Mouse (Mus musculus) heart, embryonic 16.5 days (tissue): ENCODE measurements around the gene Gm2663. TPM values are rescaled to one million over a fixed set of nuclear protein-coding genes. Genes with fewer than 3 reads are reported as not detected.
"Not testable (repeated sequence)": the region's sequence is repeated elsewhere in the genome, so short reads cannot be mapped to it uniquely, and the experiment has no call there.

Experiments
- ATAC-seq: fragments of 200-750 bp; cut with Nextera tagmentation; replicated peaks from 2 replicates; pipeline ENCODE4 v1.8.0; 2017; ENCODE audit warnings: moderate number of reproducible peaks; ENCODE audit not compliant: insufficient read depth, low FRiP score; ENCODE audit errors: extremely low read depth
- H3K27ac ChIP-seq: fragments of 300-500 bp; sonication (generic); 2 replicates; pipeline ENCODE4 v1.5.1; 2014; ENCODE audit warnings: mild to moderate bottlenecking, low read length, control low read depth, moderate library complexity
- H3K27me3 ChIP-seq: fragments of 300-500 bp; sonication (generic); 2 replicates; pipeline ENCODE4 v1.6.1; 2014; ENCODE audit warnings: low read length, mixed read lengths; ENCODE audit not compliant: control insufficient read depth, insufficient read depth
- H3K36me3 ChIP-seq: fragments of 300-500 bp; sonication (generic); 2 replicates; pipeline ENCODE4 v1.6.1; 2014; ENCODE audit not compliant: control insufficient read depth, insufficient read depth
- H3K4me1 ChIP-seq: fragments of 300-500 bp; sonication (generic); 2 replicates; pipeline ENCODE4 v1.6.1; 2014; ENCODE audit warnings: low read length, mixed read lengths; ENCODE audit not compliant: control insufficient read depth, insufficient read depth
- H3K4me2 ChIP-seq: fragments of 300-500 bp; sonication (generic); 2 replicates; pipeline ENCODE4 v1.6.1; 2014; ENCODE audit warnings: low read depth, mild to moderate bottlenecking, control low read depth, low read length
- H3K4me3 ChIP-seq: fragments of 300-500 bp; sonication (generic); 2 replicates; pipeline ENCODE4 v1.5.1; 2014; ENCODE audit warnings: mild to moderate bottlenecking, control low read depth, low read length
- H3K9ac ChIP-seq: fragments of 300-500 bp; sonication (generic); 2 replicates; pipeline ENCODE4 v1.6.1; 2014; ENCODE audit warnings: low read length, control low read depth
- H3K9me3 ChIP-seq: fragments of 300-500 bp; sonication (generic); replicated peaks from 2 replicates; pipeline ENCODE4 v1.6.1; 2016; ENCODE audit warnings: low read length; ENCODE audit not compliant: control insufficient read depth
- WGBS: fragments of 180-500 bp; shearing (Covaris S2); extraction: QIAGEN DNeasy Blood & Tissue Kit; methylation state at CpG from one replicate; pipeline ENCODE4 v1.1.7; 2014; 5-methylcytosine and 5-hydroxymethylcytosine counted together
- polyA plus RNA-seq: library from polyadenylated mRNA; unstranded; fragments of >200 nt; fragmentation: Nextera tagmentation; extraction: Ambion mirVana; gene quantifications from 2 replicates; pipeline ENCODE4 v1.2.1, GENCODE M21; 2015

Gm2663 gene
- not detected in 2 replicates for polyA plus RNA-seq

DNA sequence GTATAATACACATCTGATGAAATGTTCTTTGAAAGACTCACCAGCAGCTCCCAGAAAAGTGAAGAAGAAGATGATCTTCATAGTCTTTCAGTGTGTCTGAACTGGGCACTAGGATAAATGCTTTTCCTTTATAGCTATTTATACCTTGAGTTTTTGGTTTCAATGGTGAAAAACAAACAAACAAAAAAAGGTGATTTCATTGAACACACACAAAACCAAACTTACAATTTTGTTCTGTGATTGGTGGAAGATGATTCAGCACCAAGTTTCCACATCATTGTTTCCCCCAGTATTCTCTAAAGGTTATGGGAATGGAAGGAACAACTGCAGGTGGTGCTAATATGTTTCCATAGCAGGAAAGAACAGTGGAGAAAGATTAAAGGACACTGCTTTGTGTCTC lies at the start of gene Gm2663:
TSS of gene Gm2663 (minus strand) at position 101 of the 400 bp plus-strand sequence.
- H3K27ac ChIP-seq, H3K36me3 ChIP-seq, H3K4me1 ChIP-seq, H3K4me2 ChIP-seq, H3K9ac ChIP-seq, H3K27me3 ChIP-seq, H3K9me3 ChIP-seq, ATAC-seq, H3K4me3 ChIP-seq: not testable (repeated sequence)

DNA sequence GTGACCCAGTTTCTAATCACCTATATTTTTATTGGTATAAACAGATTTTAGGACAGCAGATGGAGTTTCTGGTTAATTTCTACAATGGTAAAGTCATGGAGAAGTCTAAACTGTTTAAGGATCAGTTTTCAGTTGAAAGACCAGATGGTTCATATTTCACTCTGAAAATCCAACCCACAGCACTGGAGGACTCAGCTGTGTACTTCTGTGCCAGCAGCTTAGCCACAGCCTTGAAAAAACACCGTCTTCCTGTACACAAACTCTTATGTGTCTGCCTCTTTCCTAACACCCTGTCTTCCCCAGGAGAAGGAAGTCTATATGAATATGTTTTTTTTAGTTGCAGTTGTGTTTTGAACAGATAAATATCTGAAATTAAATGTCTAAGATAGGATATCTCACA lies 49.3 kb upstream of the Gm2663 start:
- WGBS: 69% methylated on average over 1 of the region's 1 CpGs
- Histone ChIP-seq H3K9ac (no peak overlapping the region), H3K27ac (no peak overlapping the region), H3K9me3 (no peaks in the 10 kb centered on the region), H3K27me3 (no peaks in the 10 kb centered on the region), H3K4me2 (no peak overlapping the region), H3K36me3 (no peaks in the 10 kb centered on the region), H3K4me3 (no peak overlapping the region), H3K4me1 (no peaks in the 10 kb centered on the region)
- ATAC-seq: no peak

DNA sequence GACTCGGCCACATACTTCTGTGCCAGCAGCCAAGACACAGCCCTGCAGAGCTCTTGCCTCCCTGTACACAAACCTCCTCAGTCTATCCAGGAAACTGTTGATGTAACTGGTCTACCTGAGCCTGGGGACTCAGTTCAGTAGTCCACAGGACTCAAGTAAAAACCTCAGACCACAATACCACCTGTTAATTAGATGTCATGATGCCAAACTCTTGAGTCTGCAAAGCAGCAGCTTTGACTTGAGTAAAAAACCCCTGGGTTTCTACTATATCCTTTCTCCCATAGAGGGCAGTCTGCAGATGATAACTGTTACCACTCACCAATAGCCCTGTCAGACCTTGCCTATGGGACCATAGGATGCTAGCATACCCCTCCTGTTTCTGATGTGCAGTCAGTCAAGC lies 48.7 kb upstream of the Gm2663 start:
- no peak for ATAC-seq
- Histone ChIP-seq H3K4me3 (no peak overlapping the region), H3K9me3 (no peaks in the 10 kb centered on the region), H3K9ac (no peak overlapping the region), H3K27me3 (no peaks in the 10 kb centered on the region), H3K36me3 (no peaks in the 10 kb centered on the region), H3K27ac (no peak overlapping the region), H3K4me1 (no peaks in the 10 kb centered on the region), H3K4me2 (no peak overlapping the region)
- 65% methylated on average over 1 of the region's 1 CpGs for WGBS

DNA sequence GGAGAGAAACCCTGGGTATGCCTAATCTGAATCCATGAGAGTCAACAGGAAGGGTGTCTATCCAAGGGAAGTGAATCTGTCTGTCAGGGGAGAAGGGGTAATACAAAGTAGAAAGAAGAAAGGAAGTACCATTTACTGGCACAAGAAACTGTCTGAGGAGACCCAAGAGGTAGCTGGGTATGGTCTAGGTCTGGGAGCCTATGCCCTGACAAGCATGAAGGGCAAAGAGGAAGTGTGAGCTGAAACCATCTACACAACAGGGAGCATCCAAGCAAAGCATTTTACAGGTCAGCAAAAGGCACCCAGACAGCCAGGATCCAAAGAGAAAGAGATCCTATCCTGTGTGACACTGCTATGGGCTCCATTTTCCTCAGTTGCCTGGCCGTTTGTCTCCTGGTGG lies 47.9 kb upstream of the Gm2663 start:
- Histone ChIP-seq H3K27me3 (no peaks in the 10 kb centered on the region), H3K4me2 (no peak overlapping the region), H3K9me3 (no peaks in the 10 kb centered on the region), H3K27ac (no peak overlapping the region), H3K36me3 (no peaks in the 10 kb centered on the region), H3K4me3 (no peak overlapping the region), H3K9ac (no peak overlapping the region), H3K4me1 (no peaks in the 10 kb centered on the region)
- 76% methylated on average over 1 of the region's 1 CpGs for WGBS
- ATAC-seq: no peak

DNA sequence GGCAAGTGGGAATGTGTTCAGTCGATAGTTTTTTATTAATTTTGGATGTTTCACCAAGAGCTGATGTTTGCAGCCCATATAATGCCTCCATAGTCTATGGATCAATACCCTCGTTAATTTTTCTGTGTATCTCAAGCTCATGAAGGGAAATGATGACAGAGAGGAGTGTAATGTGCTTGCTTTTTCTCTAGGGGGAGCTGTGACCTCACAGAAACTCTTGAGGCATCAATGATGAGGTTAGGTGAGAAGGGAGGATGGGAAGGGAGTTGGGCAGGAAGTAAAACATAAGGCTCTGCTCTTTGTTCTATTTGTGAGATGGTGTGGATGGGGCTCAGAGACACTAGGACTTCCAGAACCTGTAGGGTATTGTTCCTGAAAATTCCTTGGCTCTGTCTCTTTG lies 47.3 kb upstream of the Gm2663 start:
- no peak overlapping the region for H3K4me2 ChIP-seq
- H3K9me3 ChIP-seq: no peaks in the 10 kb centered on the region
- no peak overlapping the region for H3K4me3 ChIP-seq
- no peak overlapping the region for H3K27ac ChIP-seq
- H3K4me1 ChIP-seq: no peaks in the 10 kb centered on the region
- ATAC-seq: no peak
- no peaks in the 10 kb centered on the region for H3K27me3 ChIP-seq
- H3K9ac ChIP-seq: no peak overlapping the region
- 55% methylated on average over 2 of the region's 2 CpGs for WGBS
- H3K36me3 ChIP-seq: no peaks in the 10 kb centered on the region

DNA sequence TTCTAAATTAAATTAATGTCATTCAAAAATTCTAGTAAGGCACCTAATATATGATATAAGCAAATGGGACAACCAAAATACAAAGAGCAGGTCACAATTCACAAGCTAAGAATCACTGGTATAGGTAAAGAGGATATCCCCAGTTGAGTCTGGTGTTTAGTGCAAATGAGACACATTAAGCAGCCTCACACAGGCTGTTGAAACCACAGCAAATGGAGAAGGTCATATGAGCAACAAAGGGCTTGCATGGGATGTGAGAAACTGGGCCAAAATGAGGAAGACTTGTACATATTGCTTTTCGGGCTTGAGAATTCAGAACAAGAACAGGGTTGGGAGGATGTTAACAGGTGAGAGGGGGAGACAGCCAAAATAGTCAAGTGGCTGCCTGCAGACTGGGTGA lies 45.5 kb upstream of the Gm2663 start:
- H3K9ac ChIP-seq: no peak overlapping the region

DNA sequence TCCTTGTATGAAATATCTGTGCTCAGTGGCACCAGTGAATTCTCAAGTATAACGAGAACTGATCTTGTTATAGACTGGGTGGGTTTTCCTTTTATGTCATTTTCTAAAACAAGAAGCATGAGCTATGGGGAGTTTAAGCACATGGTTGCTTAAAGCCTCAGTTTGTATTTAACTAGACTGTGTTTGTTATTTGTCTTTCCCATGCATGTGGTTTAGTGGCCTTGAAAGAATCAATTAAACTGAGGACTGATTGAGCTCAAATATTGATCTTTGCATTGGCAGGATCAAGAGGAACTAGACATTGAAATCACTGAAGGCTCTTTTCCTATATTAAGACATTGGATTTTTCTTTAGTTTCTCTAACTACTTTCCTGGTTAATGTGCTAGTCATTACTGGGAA lies 45.0 kb upstream of the Gm2663 start:
- Histone ChIP-seq H3K4me1 (no peaks in the 10 kb centered on the region), H3K27me3 (no peaks in the 10 kb centered on the region)
- WGBS: 67% methylated on average over 1 of the region's 1 CpGs

More for the DNA sequence above, 45.5 kb upstream of the Gm2663 start:
- no peak for ATAC-seq
- H3K9me3 ChIP-seq: no peaks in the 10 kb centered on the region
- no peaks in the 10 kb centered on the region for H3K27me3 ChIP-seq
- H3K27ac ChIP-seq: no peak overlapping the region
- no peaks in the 10 kb centered on the region for H3K4me1 ChIP-seq
- H3K4me3 ChIP-seq: no peak overlapping the region
- no peaks in the 10 kb centered on the region for H3K36me3 ChIP-seq
- H3K4me2 ChIP-seq: no peak overlapping the region
- 73% methylated on average over 1 of the region's 1 CpGs for WGBS

DNA sequence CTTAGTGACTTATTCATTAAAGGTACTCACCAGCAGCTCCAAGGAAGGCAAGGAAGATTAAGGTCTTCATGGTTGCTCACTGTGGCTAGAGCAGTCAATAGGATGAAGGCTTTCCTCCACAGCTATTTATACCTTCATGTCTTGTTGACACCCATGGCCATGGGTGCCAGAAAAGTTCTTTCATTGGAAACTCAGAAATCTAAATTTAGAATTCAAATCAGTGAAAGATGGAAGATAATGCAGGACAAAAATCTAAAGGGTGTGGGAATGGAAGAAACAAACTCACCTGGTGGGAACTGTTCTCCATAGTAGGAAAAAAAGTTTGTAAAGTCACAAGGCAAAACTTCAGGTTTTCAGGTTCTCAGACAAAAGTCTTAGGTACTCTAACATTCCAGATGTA lies 36.1 kb upstream of the Gm2663 start, which contains the start of gene 2210010C04Rik:
TSS of gene 2210010C04Rik (minus strand) at position 101 of the 400 bp plus-strand sequence.
- no peak within 1 kb of the TSS for H3K27ac ChIP-seq
- no peaks in the 10 kb centered on the region for H3K27me3 ChIP-seq
- H3K9me3 ChIP-seq: no peaks in the 10 kb centered on the region
- no peak within 1 kb of the TSS for H3K4me3 ChIP-seq
- no peak for ATAC-seq
- no peaks in the 10 kb centered on the region for H3K4me1 ChIP-seq
- no peaks in the 10 kb centered on the region for H3K36me3 ChIP-seq
- no peak within 1 kb of the TSS for H3K4me2 ChIP-seq
- H3K9ac ChIP-seq: no peak within 1 kb of the TSS

More for the DNA sequence above, 45.0 kb upstream of the Gm2663 start:
- H3K9me3 ChIP-seq: no peaks in the 10 kb centered on the region
- H3K36me3 ChIP-seq: no peaks in the 10 kb centered on the region
- H3K4me2 ChIP-seq: no peak overlapping the region
- no peak overlapping the region for H3K9ac ChIP-seq
- H3K4me3 ChIP-seq: no peak overlapping the region
- H3K27ac ChIP-seq: no peak overlapping the region
- ATAC-seq: no peak

DNA sequence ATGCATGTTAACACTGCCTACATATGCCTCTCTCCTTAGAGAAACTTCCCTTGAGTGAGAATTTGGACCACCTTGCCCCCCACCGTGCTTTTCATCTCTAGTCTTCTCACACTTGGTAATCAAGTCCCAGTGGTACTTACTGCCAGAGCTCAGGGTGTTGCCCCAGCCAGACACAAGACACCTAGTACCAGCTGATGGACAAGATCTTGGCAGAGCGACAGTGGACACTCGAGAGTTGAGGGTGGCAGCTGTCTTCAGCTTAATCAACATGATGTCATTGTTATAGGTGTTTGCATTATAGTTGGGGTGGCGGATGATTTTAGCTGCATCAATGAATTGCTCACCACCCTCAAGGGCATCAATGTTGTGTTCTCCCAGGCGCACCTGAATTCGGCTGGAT lies 33.5 kb upstream of the Gm2663 start:
- H3K4me1 ChIP-seq: no peaks in the 10 kb centered on the region
- no peak overlapping the region for H3K4me3 ChIP-seq
- no peak overlapping the region for H3K9ac ChIP-seq
- ATAC-seq: no peak
- 76% methylated on average over 6 of the region's 6 CpGs for WGBS
- H3K9me3 ChIP-seq: no peaks in the 10 kb centered on the region
- no peaks in the 10 kb centered on the region for H3K36me3 ChIP-seq
- no peak overlapping the region for H3K4me2 ChIP-seq
- no peaks in the 10 kb centered on the region for H3K27me3 ChIP-seq
- no peak overlapping the region for H3K27ac ChIP-seq

DNA sequence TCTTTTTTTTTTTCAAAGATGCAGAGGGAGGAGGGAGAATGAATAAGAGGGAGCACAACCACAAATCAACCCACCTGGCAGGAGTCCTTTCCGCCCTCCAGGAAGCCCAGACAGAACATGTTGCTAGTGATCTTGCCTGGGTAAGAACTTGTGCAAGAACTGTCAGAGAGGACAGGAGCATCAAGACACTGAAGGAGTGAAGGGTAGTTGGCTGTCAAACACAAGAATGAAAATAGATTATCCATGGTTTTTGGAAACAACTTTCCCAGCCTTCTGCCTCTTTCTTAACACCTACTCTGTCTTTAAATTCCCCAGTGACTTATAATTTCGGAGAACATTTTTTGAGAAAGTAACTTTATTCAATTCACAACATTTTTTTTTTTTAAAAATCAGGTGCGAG lies 33.0 kb upstream of the Gm2663 start:
- no peak overlapping the region for H3K9ac ChIP-seq
- H3K36me3 ChIP-seq: no peaks in the 10 kb centered on the region
- whole genome bisulfite sequencing: 75% methylated on average over 3 of the region's 3 CpGs
- H3K4me1 ChIP-seq: no peaks in the 10 kb centered on the region
- H3K9me3 ChIP-seq: no peaks in the 10 kb centered on the region
- no peaks in the 10 kb centered on the region for H3K27me3 ChIP-seq
- no peak for ATAC-seq
- no peak overlapping the region for H3K4me3 ChIP-seq
- H3K4me2 ChIP-seq: no peak overlapping the region
- H3K27ac ChIP-seq: no peak overlapping the region
